Mouse (Mus musculus) liver, adult 2 months (tissue): ENCODE data around the gene Atp8b4.

Source experiments
- CTCF ChIP-seq: fragments of 200-500 bp; IDR thresholded peaks from 2 replicates; pipeline ENCODE4 v1.5.1; 2011; ENCODE audit warnings: low read depth, low read length, control low read depth
- POLR2A ChIP-seq: fragments of 200-500 bp; IDR thresholded peaks from 2 replicates; pipeline ENCODE4 v1.6.1; 2011; ENCODE audit warnings: low read length, control low read depth; ENCODE audit not compliant: insufficient read depth; ENCODE audit errors: extremely low read depth

GRCm38 (mm10) chr2:126530581-126530980 is 30.1 kb upstream of the Atp8b4 start:
- TF ChIP-seq POLR2A (no peak), CTCF (no peak)
